Mouse (Mus musculus) ES-Bruce4 (cell line): ENCODE data around the gene Banf1.

Experiments used
- EP300 ChIP-seq: IDR thresholded peaks from 2 replicates; pipeline ENCODE4 v1.6.1; 2011; ENCODE audit warnings: low read depth, low read length; ENCODE audit not compliant: insufficient read depth
- POLR2A ChIP-seq: IDR thresholded peaks from one replicate; pipeline ENCODE4 v1.8.1; 2011; ENCODE audit warnings: low read length; ENCODE audit not compliant: insufficient read depth

- no peak for TF ChIP-seq POLR2A
- no peak for TF ChIP-seq EP300
Measured at GRCm38 (mm10) chr19:5374177-5374576, 7.2 kb upstream of the Banf1 start.
